Mouse (Mus musculus) bone marrow, adult 2 months (tissue): ENCODE data around the gene Cept1.

Experiments
- CTCF ChIP-seq: fragments of 200-500 bp; IDR thresholded peaks from 2 replicates; pipeline ENCODE4 v1.5.1; 2011; ENCODE audit warnings: low read length, control low read depth; ENCODE audit not compliant: control insufficient read depth, insufficient read depth
- POLR2A ChIP-seq: fragments of 200-500 bp; IDR thresholded peaks from 2 replicates; pipeline ENCODE4 v1.6.1; 2011; ENCODE audit warnings: low read depth, mild to moderate bottlenecking, control low read depth, low read length, borderline replicate concordance; ENCODE audit not compliant: control insufficient read depth

GRCm38 (mm10) chr3:106547924-106548539, 430 bp upstream of the Cept1 start:
- TF ChIP-seq POLR2A, result no peak
- 0 out of 2 replicates have a peak, but pooled peaks have one; percentile 3 for TF ChIP-seq CTCF
